Mouse (Mus musculus): ENCODE results near the gene Mtmr3.

- TF ChIP-seq CTCF (IDR thresholded peaks at IDR 0.05; ENCODE audit: low read depth, low read length) (no peak), GATA1 (IDR thresholded peaks at IDR 0.05; ENCODE audit: borderline replicate concordance, low read length) (no peak), POLR2AphosphoS5 (IDR thresholded peaks at IDR 0.05; ENCODE audit: insufficient replicate concordance, low read depth, low read length) (no peak), GATA2 (IDR thresholded peaks at IDR 0.05; ENCODE audit: borderline replicate concordance, low read depth, low read length) (no peak), TAL1 (conservative IDR thresholded peaks at IDR 0.05; ENCODE audit: low read depth, low read length) (no peak)
Observed at GRCm38 (mm10) chr11:4598411-4598810, 3.7 kb upstream of the Mtmr3 start.

Data from G1E (cell line).